In genomic region chr1:134526752-134527151, GRCm38 (mm10) we compare ENCODE assay signal across 17 mouse cellular contexts. TPM values are rescaled to one million over a fixed set of nuclear protein-coding genes. Genes with fewer than 3 reads are reported as not detected.
DNase-seq lines count a peak whose midpoint lies in the region; ATAC-seq and TF ChIP-seq lines count a peak whose summit lies in the region.
"Had no signal": no experiment of that assay in that cellular context is flagged by ENCODE, and none has a peak within 500 bp of the region (broad histone marks: within the 10 kb centered on the region; RNA-seq: fewer than 3 reads in every experiment).

No protein-coding gene starts in this region.

- H3K4me1 ChIP-seq in MEL (ENCODE audit: control insufficient read depth in 1 of 2, insufficient read depth in 2 of 2, low read length in 2 of 2): peaks cover 16 to 20% of the 10 kb centered on the region in 2 experiments
- peaks cover 23% of the 10 kb centered on the region; the same call in 1 of the 2 replicates for H3K4me1 ChIP-seq in small intestine, adult 2 months (ENCODE audit: control insufficient read depth, insufficient read depth, insufficient read length, low read length)
- no peaks in the 10 kb centered on the region for H3K4me1 ChIP-seq in hindbrain, embryonic 13.5 days (replicated peaks)
- H3K4me1 ChIP-seq: embryonic facial prominence, embryonic 13.5 days; midbrain, embryonic 15.5 days; neural tube, embryonic 13.5 days had no signal

- H3K27me3 ChIP-seq in MEL (ENCODE audit: control insufficient read depth in 1 of 2, insufficient read depth in 2 of 2, low read length in 2 of 2): no peaks in the 10 kb centered on the region
- H3K27me3 ChIP-seq in small intestine, adult 2 months (ENCODE audit: control insufficient read depth, insufficient read depth, low read length): no peaks in the 10 kb centered on the region
- H3K27me3 ChIP-seq in hindbrain, embryonic 13.5 days: no peaks in the 10 kb centered on the region
- H3K27me3 ChIP-seq: embryonic facial prominence, embryonic 13.5 days; forebrain, embryonic 15.5 days; midbrain, embryonic 15.5 days; neural tube, embryonic 13.5 days had no signal

- peaks cover 0 to 8% of the 10 kb centered on the region in 2 experiments; a peak in 2 of 4 replicates for H3K36me3 ChIP-seq in MEL (ENCODE audit: control insufficient read depth in 1 of 2, insufficient read depth in 2 of 2, low read length in 2 of 2)
- H3K36me3 ChIP-seq in small intestine, adult 2 months (ENCODE audit: control insufficient read depth, insufficient read depth, low read length): no peaks in the 10 kb centered on the region
- no peaks in the 10 kb centered on the region for H3K36me3 ChIP-seq in hindbrain, embryonic 13.5 days
- H3K36me3 ChIP-seq: embryonic facial prominence, embryonic 13.5 days; forebrain, embryonic 15.5 days; midbrain, embryonic 15.5 days; neural tube, embryonic 13.5 days had no signal

- peak overlapping the region; percentile 59 for H3K27ac ChIP-seq in MEL (ENCODE audit: control insufficient read depth, low read depth, low read length)
- H3K27ac ChIP-seq in small intestine, adult 2 months (ENCODE audit: insufficient read depth, low read depth, low read length): peak overlapping the region; percentile 77
- H3K27ac ChIP-seq in hindbrain, embryonic 13.5 days: no peak overlapping the region
- H3K27ac ChIP-seq: embryonic facial prominence, embryonic 13.5 days; forebrain, embryonic 15.5 days; layer of hippocampus, adult 2 months; midbrain, embryonic 15.5 days; neural tube, embryonic 13.5 days had no signal

- no peak for TF ChIP-seq POLR2A in MEL (IDR thresholded peaks at IDR 0.05; ENCODE audit: control insufficient read depth in 1 of 2, insufficient read depth in 1 of 2, low read depth in 1 of 2, low read length in 2 of 2, poor library complexity in 1 of 2)
- no peak for TF ChIP-seq POLR2A in small intestine, adult 2 months (IDR thresholded peaks at IDR 0.05; ENCODE audit: low read depth, low read length)

- no peaks in the 10 kb centered on the region for H3K9me3 ChIP-seq in MEL (replicated peaks; ENCODE audit: insufficient read depth, low read length)
- no peaks in the 10 kb centered on the region for H3K9me3 ChIP-seq in hindbrain, embryonic 13.5 days
- H3K9me3 ChIP-seq: embryonic facial prominence, embryonic 13.5 days; forebrain, embryonic 15.5 days; midbrain, embryonic 15.5 days; neural tube, embryonic 13.5 days had no signal

- DNase-seq in MEL (ENCODE audit: low read depth, low spot score): peak; percentile 92
- DNase-seq in c-Kit-negative CD71-positive TER-119-positive erythroid progenitor cells, embryonic 14.5 days (ENCODE audit: low read depth, low spot score): peak; percentile 62
- peak; percentile 86 for DNase-seq in large intestine, adult 2 months (ENCODE audit: low read depth, low spot score)
- no peak for DNase-seq in heart, postnatal 36 days
- DNase-seq in right cerebral cortex, postnatal 10 days (ENCODE audit: low spot score in 2 of 2): no peak
- DNase-seq: cerebellum, postnatal 10 days; gastrocnemius, postnatal 14 days; lung, postnatal 10 days had no signal

- no peak for TF ChIP-seq RAD21 in MEL (IDR thresholded peaks at IDR 0.05; ENCODE audit: low read depth, low read length)

- WGBS in large intestine, adult 2 months: 23% methylated on average over 6 of the region's 6 CpGs
- 16% methylated on average over 6 of the region's 6 CpGs for WGBS in small intestine, adult 2 months
- WGBS in hindbrain, embryonic 13.5 days: 86% methylated on average over 6 of the region's 6 CpGs

- ATAC-seq in hindbrain, embryonic 13.5 days (ENCODE audit: low FRiP score): no peak
- ATAC-seq: forebrain, embryonic 15.5 days; midbrain, embryonic 15.5 days had no signal

- H3K4me3 ChIP-seq in MEL (ENCODE audit: control insufficient read depth in 1 of 2, insufficient read depth in 1 of 2, low read depth in 2 of 2, low read length in 2 of 2): peak overlapping the region in 1 of 2 experiments; percentile 40; a peak in 2 of 4 replicates
- no peak overlapping the region for H3K4me3 ChIP-seq in small intestine, adult 2 months (ENCODE audit: low read depth, low read length)
- H3K4me3 ChIP-seq in hindbrain, embryonic 13.5 days: no peak overlapping the region
- H3K4me3 ChIP-seq: embryonic facial prominence, embryonic 13.5 days; forebrain, embryonic 15.5 days; layer of hippocampus, adult 2 months; midbrain, embryonic 15.5 days; neural tube, embryonic 13.5 days had no signal

- H3K79me2 ChIP-seq in MEL (ENCODE audit: control insufficient read depth, insufficient read depth, low read length, poor library complexity): no peaks in the 10 kb centered on the region

- H3K9ac ChIP-seq in MEL (ENCODE audit: control insufficient read depth, low read depth, low read length, poor library complexity, severe bottlenecking): no peak overlapping the region
- H3K9ac ChIP-seq in hindbrain, embryonic 13.5 days: no peak overlapping the region
- H3K9ac ChIP-seq: embryonic facial prominence, embryonic 13.5 days; forebrain, embryonic 15.5 days; midbrain, embryonic 15.5 days; neural tube, embryonic 13.5 days had no signal

- no peak overlapping the region for H3K4me2 ChIP-seq in hindbrain, embryonic 13.5 days
- H3K4me2 ChIP-seq: embryonic facial prominence, embryonic 13.5 days; forebrain, embryonic 15.5 days; midbrain, embryonic 15.5 days; neural tube, embryonic 13.5 days had no signal

- intact Hi-C loops in heart, postnatal 36 days (cut with DNase I): no loop called here

- no peak for TF ChIP-seq CTCF in MEL (IDR thresholded peaks at IDR 0.05 in 2 of 3, conservative IDR thresholded peaks at IDR 0.05 in 1 of 3; ENCODE audit: control insufficient read depth in 1 of 3, insufficient read depth in 1 of 3, low read depth in 2 of 3, low read length in 3 of 3, poor library complexity in 1 of 3, severe bottlenecking in 1 of 3)
- TF ChIP-seq CTCF in small intestine, adult 2 months (IDR thresholded peaks at IDR 0.05; ENCODE audit: extremely low read depth, insufficient read length, insufficient replicate concordance, low read depth, low read length): no peak

- peak; percentile 91 to 95 for TF ChIP-seq EP300 in MEL (IDR thresholded peaks at IDR 0.05; ENCODE audit: low read depth in 1 of 2, low read length in 2 of 2)

TF ChIP-seq in MEL, 35 proteins besides CTCF, POLR2A, EP300 and RAD21 (continues in another document):
- TF ChIP-seq MAFK (IDR thresholded peaks at IDR 0.05; ENCODE audit: borderline replicate concordance, low read depth, low read length) (peak; percentile 60; the same call in 1 of the 2 replicates), ZKSCAN1 (IDR thresholded peaks at IDR 0.05; ENCODE audit: low read depth, low read length) (no peak), CHD2 (IDR thresholded peaks at IDR 0.05; ENCODE audit: low read length) (no peak), POLR2AphosphoS5 (IDR thresholded peaks at IDR 0.05; ENCODE audit: borderline replicate concordance, low read depth, low read length) (no peak), MYB (IDR thresholded peaks at IDR 0.05; ENCODE audit: low read depth, low read length) (no peak), NELFE (IDR thresholded peaks at IDR 0.05; ENCODE audit: low read depth, low read length) (no peak; the same call in 1 of the 2 replicates), KAT2A (conservative IDR thresholded peaks at IDR 0.05; ENCODE audit: low read depth, low read length) (no peak), NRF1 (IDR thresholded peaks at IDR 0.05; ENCODE audit: insufficient read depth, low read depth, low read length, poor library complexity, severe bottlenecking) (peak; percentile 66), ELF1 (IDR thresholded peaks at IDR 0.05; ENCODE audit: low read depth, low read length) (peak; percentile 57; the same call in 1 of the 2 replicates), ZNF384 (IDR thresholded peaks at IDR 0.05; ENCODE audit: low read depth, low read length) (peak; percentile 43; the same call in 1 of the 2 replicates), BHLHE40 (IDR thresholded peaks at IDR 0.05; ENCODE audit: borderline replicate concordance, low read depth, low read length) (no peak; the same call in 1 of the 2 replicates), RCOR1 (IDR thresholded peaks at IDR 0.05; ENCODE audit: low read depth, low read length) (peak; percentile 76), MEF2A (IDR thresholded peaks at IDR 0.05; ENCODE audit: extremely low read depth, insufficient replicate concordance, low read depth, low read length, poor library complexity, severe bottlenecking) (0 out of 2 replicates have a peak, but pooled peaks have one; percentile 37), ZC3H11A (IDR thresholded peaks at IDR 0.05; ENCODE audit: low read depth, low read length) (0 out of 2 replicates have a peak, but pooled peaks have one; percentile 5), ZMIZ1 (IDR thresholded peaks at IDR 0.05; ENCODE audit: low read depth, low read length) (0 out of 2 replicates have a peak, but pooled peaks have one; percentile 40), HCFC1 (IDR thresholded peaks at IDR 0.05; ENCODE audit: low read depth, low read length) (0 out of 2 replicates have a peak, but pooled peaks have one; percentile 44), TBP (IDR thresholded peaks at IDR 0.05; ENCODE audit: low read depth, low read length) (no peak)

RNA-seq across cellular contexts. Expression of gene Mgat4e, which starts 22.7 kb away (rescaled TPM):
- 0.08 TPM in 1 of 2 replicates, not detected in the other for total RNA-seq in MEL (2012; rRNA removed)
- under 1 TPM in 1 of 2 experiments, not detected in 1; 0.17 TPM for polyA plus RNA-seq in MEL (2012; ENCODE audit: insufficient read depth in 1 of 2, insufficient read length in 2 of 2, low read depth in 1 of 2, low replicate concordance in 2 of 2, missing spikeins in 1 of 2)
- not detected in 2 replicates for polyA plus RNA-seq in large intestine, adult 2 months (2012; rRNA removed)
- polyA plus RNA-seq in small intestine, adult 2 months (2012; rRNA removed): not detected in 2 replicates
- total RNA-seq in heart, postnatal 36 days (2021): not detected
- not detected in 2 replicates for polyA plus RNA-seq in hindbrain, embryonic 13.5 days (2015; fragmentation: Nextera tagmentation; extraction: Ambion mirVana)
- total RNA-seq: gastrocnemius, postnatal 14 days; layer of hippocampus, adult 2 months had no signal
- polyA plus RNA-seq: embryonic facial prominence, embryonic 13.5 days; forebrain, embryonic 15.5 days; heart, embryonic 16.5 days; limb, embryonic 11.5 days; midbrain, embryonic 15.5 days; neural tube, embryonic 13.5 days had no signal

RNA-seq across cellular contexts. Expression of gene Rabif, which starts 32.3 kb away (rescaled TPM):
- total RNA-seq in MEL (2012; rRNA removed): 18.5 and 21.5 TPM in 2 replicates
- 10 to 100 TPM in 1 of 2 experiments, not detected in 1; 21.8 TPM for polyA plus RNA-seq in MEL (2012; ENCODE audit: insufficient read depth in 1 of 2, insufficient read length in 2 of 2, low read depth in 1 of 2, low replicate concordance in 2 of 2, missing spikeins in 1 of 2)
- polyA plus RNA-seq in large intestine, adult 2 months (2012; rRNA removed): 13.3 and 16.4 TPM in 2 replicates
- polyA plus RNA-seq in small intestine, adult 2 months (2012; rRNA removed): 5.8 and 8.5 TPM in 2 replicates
- total RNA-seq in heart, postnatal 36 days (2021): 1 to 10 TPM; 8.9 to 9.8 TPM
- 62.9 and 67.3 TPM in 2 replicates for polyA plus RNA-seq in hindbrain, embryonic 13.5 days (2015; fragmentation: Nextera tagmentation; extraction: Ambion mirVana)

RNA-seq across cellular contexts. Expression of gene Kdm5b, which starts 33.2 kb away (rescaled TPM):
- 25.5 and 37.7 TPM in 2 replicates for total RNA-seq in MEL (2012; rRNA removed)
- 10 to 100 TPM; 31.8 to 48.6 TPM for polyA plus RNA-seq in MEL (2012; ENCODE audit: insufficient read depth in 1 of 2, insufficient read length in 2 of 2, low read depth in 1 of 2, low replicate concordance in 2 of 2, missing spikeins in 1 of 2)
- polyA plus RNA-seq in large intestine, adult 2 months (2012; rRNA removed): 5.2 and 9.2 TPM in 2 replicates
- 3.8 and 10.8 TPM in 2 replicates for polyA plus RNA-seq in small intestine, adult 2 months (2012; rRNA removed)
- total RNA-seq in heart, postnatal 36 days (2021): 10 to 100 TPM; 17.2 to 17.7 TPM
- polyA plus RNA-seq in hindbrain, embryonic 13.5 days (2015; fragmentation: Nextera tagmentation; extraction: Ambion mirVana): 99.4 and 103 TPM in 2 replicates

Comparison
In these comparisons a context has a peak if more than half of its experiments do, and no peak if none do; other contexts are left out.
1. DNase-seq: peak in MEL (single experiment), c-Kit-negative CD71-positive TER-119-positive erythroid progenitor cells, embryonic 14.5 days (single experiment) and large intestine, adult 2 months (single experiment); none in heart, postnatal 36 days (0 of 2) and right cerebral cortex, postnatal 10 days (0 of 2).